Mouse (Mus musculus) neural tube, embryonic 15.5 days (tissue): ENCODE results near the gene Cpa1. TPM values are rescaled to one million over a fixed set of nuclear protein-coding genes. Genes with fewer than 3 reads are reported as not detected.

Experiments used
- ATAC-seq: fragments of 200-750 bp; cut with Nextera tagmentation; 2 replicates; pipeline ENCODE4 v1.8.0; 2017; ENCODE audit warnings: mild to moderate bottlenecking, moderate TSS enrichment, moderate library complexity; ENCODE audit not compliant: low FRiP score
- H3K27ac ChIP-seq: fragments of 300-500 bp; sonication (generic); replicated peaks from 2 replicates; pipeline ENCODE4 v1.5.1; 2015; ENCODE audit warnings: mild to moderate bottlenecking, inconsistent platforms
- H3K27me3 ChIP-seq: fragments of 300-500 bp; sonication (generic); replicated peaks from 2 replicates; pipeline ENCODE4 v1.6.1; 2015; ENCODE audit warnings: inconsistent platforms
- H3K36me3 ChIP-seq: fragments of 300-500 bp; sonication (generic); 2 replicates; pipeline ENCODE4 v1.6.1; 2015; ENCODE audit warnings: inconsistent platforms
- H3K4me1 ChIP-seq: fragments of 300-500 bp; sonication (generic); 2 replicates; pipeline ENCODE4 v1.6.1; 2015; ENCODE audit warnings: inconsistent platforms
- H3K4me2 ChIP-seq: fragments of 300-500 bp; sonication (generic); 2 replicates; pipeline ENCODE4 v1.6.1; 2015; ENCODE audit warnings: inconsistent platforms, mild to moderate bottlenecking, moderate library complexity
- H3K4me3 ChIP-seq: fragments of 300-500 bp; sonication (generic); replicated peaks from 2 replicates; pipeline ENCODE4 v1.5.1; 2015; ENCODE audit warnings: mild to moderate bottlenecking, inconsistent platforms
- H3K9ac ChIP-seq: fragments of 300-500 bp; sonication (generic); replicated peaks from 2 replicates; pipeline ENCODE4 v1.6.1; 2015; ENCODE audit warnings: mild to moderate bottlenecking, inconsistent platforms
- H3K9me3 ChIP-seq: fragments of 300-500 bp; sonication (generic); replicated peaks from 2 replicates; pipeline ENCODE4 v1.6.1; 2016; ENCODE audit warnings: inconsistent platforms
- WGBS: fragments of 180-500 bp; shearing (Covaris S2); methylation state at CpG from one replicate; pipeline ENCODE4 v1.1.7; 2015; ENCODE audit warnings: mixed read lengths; 5-methylcytosine and 5-hydroxymethylcytosine counted together
- polyA plus RNA-seq: library from polyadenylated mRNA; unstranded; fragments of >200 nt; fragmentation: Nextera tagmentation; extraction: Ambion mirVana; gene quantifications from 2 replicates; pipeline ENCODE4 v1.2.1, GENCODE M21; 2015

Gene Cpa1
- polyA plus RNA-seq: 0.50 and 7.6 TPM in 2 replicates

GRCm38 (mm10) chr6:30638674-30639268, at the start of gene Cpa1:
Cpa1 (plus strand) TSS chr6:30639218.
- H3K4me2 ChIP-seq: no peak within 1 kb of the TSS
- no peaks in the 10 kb centered on the region for H3K27me3 ChIP-seq
- 0 out of 2 replicates have a peak, but pooled peaks cover 4% of the 10 kb centered on the region for H3K4me1 ChIP-seq
- no peak within 1 kb of the TSS for H3K4me3 ChIP-seq
- ATAC-seq: no peak
- WGBS: 89% methylated on average over 5 of the region's 5 CpGs
- no peaks in the 10 kb centered on the region for H3K9me3 ChIP-seq
- no peak within 1 kb of the TSS for H3K9ac ChIP-seq
- no peaks in the 10 kb centered on the region for H3K36me3 ChIP-seq
- no peak within 1 kb of the TSS for H3K27ac ChIP-seq

- no peak overlapping the region for H3K4me2 ChIP-seq
- 56% methylated on average over 2 of the region's 2 CpGs for WGBS
- no peak overlapping the region for H3K4me3 ChIP-seq
- H3K36me3 ChIP-seq: no peaks in the 10 kb centered on the region
- H3K9ac ChIP-seq: no peak overlapping the region
- H3K27ac ChIP-seq: no peak overlapping the region; the same call in 1 of the 2 replicates
- no peaks in the 10 kb centered on the region for H3K9me3 ChIP-seq
- ATAC-seq: no peak
- no peaks in the 10 kb centered on the region for H3K27me3 ChIP-seq
- peaks cover 16% of the 10 kb centered on the region; the same call in 1 of the 2 replicates for H3K4me1 ChIP-seq
Observed at GRCm38 (mm10) chr6:30589819-30590218, 49.2 kb upstream of the Cpa1 start.

- Histone ChIP-seq H3K27ac (no peak overlapping the region), H3K4me3 (no peak overlapping the region), H3K9me3 (no peaks in the 10 kb centered on the region), H3K36me3 (no peaks in the 10 kb centered on the region), H3K4me1 (peaks cover 23% of the 10 kb centered on the region), H3K4me2 (no peak overlapping the region), H3K27me3 (no peaks in the 10 kb centered on the region), H3K9ac (no peak overlapping the region)
- WGBS: 45% methylated on average over 5 of the region's 5 CpGs
- ATAC-seq: no peak
Observed at GRCm38 (mm10) chr6:30591851-30592404, 47.1 kb upstream of the Cpa1 start.

GRCm38 (mm10) chr6:30592417-30592974, 46.5 kb upstream of the Cpa1 start:
- H3K9me3 ChIP-seq: no peaks in the 10 kb centered on the region
- 0 out of 2 replicates have a peak overlapping the region, but pooled peaks have one; percentile 19 for H3K27ac ChIP-seq
- no peak overlapping the region for H3K4me2 ChIP-seq
- no peaks in the 10 kb centered on the region for H3K36me3 ChIP-seq
- WGBS: 23% methylated on average over 10 of the region's 10 CpGs
- no peak overlapping the region for H3K9ac ChIP-seq
- no peak overlapping the region for H3K4me3 ChIP-seq
- no peak for ATAC-seq
- H3K4me1 ChIP-seq: peaks cover 17% of the 10 kb centered on the region
- no peaks in the 10 kb centered on the region for H3K27me3 ChIP-seq

- no peaks in the 10 kb centered on the region for H3K36me3 ChIP-seq
- no peak overlapping the region for H3K4me3 ChIP-seq
- no peaks in the 10 kb centered on the region for H3K9me3 ChIP-seq
- H3K27me3 ChIP-seq: no peaks in the 10 kb centered on the region
- no peak for ATAC-seq
- no peak overlapping the region for H3K27ac ChIP-seq
- H3K4me1 ChIP-seq: peaks cover 15% of the 10 kb centered on the region
- H3K4me2 ChIP-seq: no peak overlapping the region
- H3K9ac ChIP-seq: no peak overlapping the region
- WGBS: 81% methylated on average over 7 of the region's 7 CpGs
Observed at GRCm38 (mm10) chr6:30594364-30594763, 44.7 kb upstream of the Cpa1 start.

- Histone ChIP-seq H3K27ac (no peak overlapping the region), H3K27me3 (no peaks in the 10 kb centered on the region), H3K4me1 (peaks cover 15% of the 10 kb centered on the region), H3K4me3 (no peak overlapping the region), H3K36me3 (no peaks in the 10 kb centered on the region), H3K9me3 (no peaks in the 10 kb centered on the region), H3K9ac (no peak overlapping the region), H3K4me2 (no peak overlapping the region)
- ATAC-seq: no peak
- 62% methylated on average over 8 of the region's 8 CpGs for WGBS
Observed at GRCm38 (mm10) chr6:30596230-30596898, 42.7 kb upstream of the Cpa1 start.

- Histone ChIP-seq H3K9ac (no peak overlapping the region), H3K4me1 (peaks cover 9% of the 10 kb centered on the region; the same call in 1 of the 2 replicates), H3K4me2 (no peak overlapping the region), H3K27me3 (no peaks in the 10 kb centered on the region), H3K27ac (no peak overlapping the region), H3K9me3 (no peaks in the 10 kb centered on the region), H3K36me3 (no peaks in the 10 kb centered on the region), H3K4me3 (no peak overlapping the region)
- ATAC-seq: no peak
- WGBS: 59% methylated on average over 3 of the region's 3 CpGs
Observed at GRCm38 (mm10) chr6:30600033-30600432, 39.0 kb upstream of the Cpa1 start.

GRCm38 (mm10) chr6:30600995-30601394, 38.0 kb upstream of the Cpa1 start:
- ATAC-seq: no peak
- 61% methylated on average over 1 of the region's 1 CpGs for WGBS

GRCm38 (mm10) chr6:30604342-30604867, 34.6 kb upstream of the Cpa1 start:
- ATAC-seq: no peak
- no peak overlapping the region for H3K4me2 ChIP-seq
- H3K27ac ChIP-seq: no peak overlapping the region
- H3K36me3 ChIP-seq: no peaks in the 10 kb centered on the region
- H3K9ac ChIP-seq: no peak overlapping the region
- H3K9me3 ChIP-seq: no peaks in the 10 kb centered on the region
- H3K27me3 ChIP-seq: no peaks in the 10 kb centered on the region
- 43% methylated on average over 7 of the region's 7 CpGs for WGBS
- H3K4me1 ChIP-seq: 0 out of 2 replicates have a peak, but pooled peaks cover 3% of the 10 kb centered on the region
- H3K4me3 ChIP-seq: no peak overlapping the region

More at GRCm38 (mm10) chr6:30600995-30601394, 38.0 kb upstream of the Cpa1 start:
- no peak overlapping the region for H3K4me3 ChIP-seq
- H3K4me2 ChIP-seq: no peak overlapping the region
- H3K9me3 ChIP-seq: no peaks in the 10 kb centered on the region
- H3K9ac ChIP-seq: no peak overlapping the region
- 0 out of 2 replicates have a peak, but pooled peaks cover 3% of the 10 kb centered on the region for H3K4me1 ChIP-seq
- no peak overlapping the region for H3K27ac ChIP-seq
- H3K36me3 ChIP-seq: no peaks in the 10 kb centered on the region
- H3K27me3 ChIP-seq: no peaks in the 10 kb centered on the region

- Histone ChIP-seq H3K36me3 (no peaks in the 10 kb centered on the region), H3K9me3 (no peaks in the 10 kb centered on the region), H3K27me3 (no peaks in the 10 kb centered on the region), H3K27ac (no peak overlapping the region), H3K9ac (no peak overlapping the region), H3K4me1 (0 out of 2 replicates have a peak, but pooled peaks cover 3% of the 10 kb centered on the region), H3K4me3 (no peak overlapping the region), H3K4me2 (no peak overlapping the region)
- WGBS: 88% methylated on average over 4 of the region's 4 CpGs
- no peak for ATAC-seq
Observed at GRCm38 (mm10) chr6:30605111-30605510, 33.9 kb upstream of the Cpa1 start.

- H3K4me2 ChIP-seq: no peak overlapping the region
- H3K9me3 ChIP-seq: no peaks in the 10 kb centered on the region
- H3K9ac ChIP-seq: no peak overlapping the region
- no peaks in the 10 kb centered on the region for H3K27me3 ChIP-seq
- no peaks in the 10 kb centered on the region for H3K36me3 ChIP-seq
- no peak for ATAC-seq
- no peak overlapping the region for H3K27ac ChIP-seq
- WGBS: 92% methylated on average over 5 of the region's 5 CpGs
- H3K4me3 ChIP-seq: no peak overlapping the region
- H3K4me1 ChIP-seq: 0 out of 2 replicates have a peak, but pooled peaks cover 3% of the 10 kb centered on the region
Observed at GRCm38 (mm10) chr6:30605672-30606071, 33.3 kb upstream of the Cpa1 start.
